Mouse (Mus musculus) kidney, postnatal 36 days (tissue): ENCODE measurements around the gene Stx11.

ENCODE experiments used
- DNase-seq, 2 experiments: peaks; one replicate each; pipeline ENCODE4 v3.0.0; 2021 to 2022; ENCODE audit warnings: mixed read lengths in 2 of 2

Gene Stx11

GRCm38 (mm10) chr10:12911981-12912530 lies 52.0 kb downstream of the Stx11 start:
- DNase-seq = peak; percentile 19 to 38

- DNase-seq = no peak
These were observed 52.6 kb downstream of the Stx11 start for GRCm38 (mm10) chr10:12911451-12911850.

- DNase-seq = no peak
These were observed 54.2 kb downstream of the Stx11 start for GRCm38 (mm10) chr10:12909891-12910290.

- no peak for DNase-seq
These were observed 54.9 kb downstream of the Stx11 start for GRCm38 (mm10) chr10:12909179-12909578.

- no peak for DNase-seq
These were observed 60.0 kb downstream of the Stx11 start for GRCm38 (mm10) chr10:12904140-12904528.

- DNase-seq = no peak
These were observed 60.5 kb downstream of the Stx11 start for GRCm38 (mm10) chr10:12903440-12904139.

- no peak for DNase-seq
These were observed 64.2 kb downstream of the Stx11 start for GRCm38 (mm10) chr10:12899901-12900300.

GRCm38 (mm10) chr10:12893339-12893738 lies 70.8 kb downstream of the Stx11 start:
- DNase-seq = no peak

- DNase-seq = peak; percentile 5 to 8
These were observed 75.7 kb downstream of the Stx11 start for GRCm38 (mm10) chr10:12888373-12888772.
